Mouse (Mus musculus) ovary, postnatal 10 days (tissue): ENCODE data around the gene Arhgap40.

Experiments used
- DNase-seq: peaks from one replicate; pipeline ENCODE4 v3.0.0; 2022; ENCODE audit warnings: low spot score

Gene Arhgap40

GRCm38 (mm10) chr2:158512528-158512927 is at the start of gene Arhgap40:
Gene Arhgap40, plus strand, starts transcription at chr2:158512796.
- no peak for DNase-seq

- DNase-seq = no peak
These were observed 38.4 kb upstream of the Arhgap40 start for GRCm38 (mm10) chr2:158474159-158474558.

- no peak for DNase-seq
These were observed 35.0 kb upstream of the Arhgap40 start for GRCm38 (mm10) chr2:158477640-158478039.

GRCm38 (mm10) chr2:158498457-158498856 is 14.1 kb upstream of the Arhgap40 start:
- DNase-seq = no peak

- no peak for DNase-seq
These were observed 10.5 kb upstream of the Arhgap40 start, which contains the start of gene Adig for GRCm38 (mm10) chr2:158501836-158502812. Gene Adig, plus strand, starts transcription at chr2:158502612.

- no peak for DNase-seq
These were observed 9.4 kb upstream of the Arhgap40 start for GRCm38 (mm10) chr2:158503226-158503625.

- no peak for DNase-seq
These were observed 8.9 kb upstream of the Arhgap40 start for GRCm38 (mm10) chr2:158503671-158504070.

GRCm38 (mm10) chr2:158506475-158506874 is 6.1 kb upstream of the Arhgap40 start:
- DNase-seq = no peak

GRCm38 (mm10) chr2:158507046-158507445 is 5.5 kb upstream of the Arhgap40 start:
- DNase-seq = no peak

- DNase-seq = no peak
These were observed 1.9 kb upstream of the Arhgap40 start for GRCm38 (mm10) chr2:158510665-158511064.

GRCm38 (mm10) chr2:158513821-158514336 is 1.3 kb downstream of the Arhgap40 start:
- DNase-seq = no peak

- no peak for DNase-seq
These were observed 6.0 kb downstream of the Arhgap40 start for GRCm38 (mm10) chr2:158518583-158518982.

GRCm38 (mm10) chr2:158519071-158519470 is 6.5 kb downstream of the Arhgap40 start:
- no peak for DNase-seq

GRCm38 (mm10) chr2:158519800-158520199 is 7.2 kb downstream of the Arhgap40 start:
- no peak for DNase-seq

- DNase-seq = no peak
These were observed 10.5 kb downstream of the Arhgap40 start for GRCm38 (mm10) chr2:158523060-158523459.

GRCm38 (mm10) chr2:158524129-158524860 is 11.7 kb downstream of the Arhgap40 start:
- no peak for DNase-seq

- DNase-seq = no peak
These were observed 21.5 kb downstream of the Arhgap40 start for GRCm38 (mm10) chr2:158534090-158534489.

- no peak for DNase-seq
These were observed 22.0 kb downstream of the Arhgap40 start for GRCm38 (mm10) chr2:158534559-158534958.

- DNase-seq = no peak
These were observed 27.1 kb downstream of the Arhgap40 start for GRCm38 (mm10) chr2:158539433-158540305.

GRCm38 (mm10) chr2:158541286-158541685 is 28.7 kb downstream of the Arhgap40 start:
- DNase-seq = no peak

- no peak for DNase-seq
These were observed 32.7 kb downstream of the Arhgap40 start for GRCm38 (mm10) chr2:158545266-158545665.

- DNase-seq = peak; percentile 35
These were observed 34.2 kb downstream of the Arhgap40 start for GRCm38 (mm10) chr2:158546751-158547150.
